Mouse (Mus musculus): ENCODE data around the gene Hoxb13.

- TF ChIP-seq CTCF (IDR thresholded peaks at IDR 0.05; ENCODE audit: control insufficient read depth, insufficient read depth, low read length) = no peak
- TF ChIP-seq POLR2A (IDR thresholded peaks at IDR 0.05; ENCODE audit: borderline replicate concordance, control insufficient read depth, low read depth, low read length) = no peak
These were observed 18.6 kb upstream of the Hoxb13 start for GRCm38 (mm10) chr11:96175511-96175910.
